Mouse (Mus musculus): Measurements from ENCODE around the gene Gm5128.
"Not testable (repeated sequence)": the region's sequence is repeated elsewhere in the genome, so short reads cannot be mapped to it uniquely, and the experiment has no call there.

The Gm5128 gene

GRCm38 (mm10) chrX:135372984-135373383 lies at the start of gene Gm5128:
Gene Gm5128, plus strand, starts transcription at chrX:135373284.
- not testable (repeated sequence) for DNase-seq

GRCm38 (mm10) chrX:135360685-135361084 lies 12.4 kb upstream of the Gm5128 start:
- DNase-seq: not testable (repeated sequence)

- DNase-seq: not testable (repeated sequence)
Measured at GRCm38 (mm10) chrX:135361943-135362342, 11.1 kb upstream of the Gm5128 start.

- DNase-seq: not testable (repeated sequence)
Measured at GRCm38 (mm10) chrX:135403578-135403977, 30.5 kb downstream of the Gm5128 start.

GRCm38 (mm10) chrX:135421203-135421602 lies 48.1 kb downstream of the Gm5128 start:
- not testable (repeated sequence) for DNase-seq

GRCm38 (mm10) chrX:135421824-135422223 lies 48.7 kb downstream of the Gm5128 start:
- not testable (repeated sequence) for DNase-seq

GRCm38 (mm10) chrX:135422473-135422872 lies 49.4 kb downstream of the Gm5128 start:
- DNase-seq: not testable (repeated sequence)

Data from kidney, postnatal 4 days (tissue).